Mouse (Mus musculus): Measurements from ENCODE around the gene Gm17087. TPM values are rescaled to one million over a fixed set of nuclear protein-coding genes. Genes with fewer than 3 reads are reported as not detected.

Gene Gm17087
- not detected for total RNA-seq (2021)
- long read RNA-seq, experiment 1 = 0 reads
- long read RNA-seq, experiment 2 = 0 reads

DNA sequence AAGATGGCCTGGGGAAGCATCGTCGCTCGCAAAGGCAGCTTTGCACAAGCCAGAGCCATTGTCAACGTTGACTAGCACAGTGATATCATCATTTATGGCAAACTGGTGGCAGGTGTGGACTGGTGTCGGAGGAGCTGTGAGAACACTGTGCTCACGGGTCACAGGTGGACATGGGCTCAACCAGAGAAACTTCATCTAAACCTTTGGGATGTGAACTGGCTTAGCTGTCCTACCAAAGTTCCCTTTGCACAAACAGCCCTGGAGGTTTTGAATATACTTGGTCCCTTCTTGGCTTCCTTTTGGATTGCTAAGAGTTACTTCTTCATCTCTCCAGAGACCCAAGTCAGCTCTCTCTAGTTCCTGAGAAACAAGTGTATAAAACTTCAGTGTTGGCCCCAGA, at the start of gene Gm17087:
Gm17087 (minus strand) TSS at position 101 of the 400 bp plus-strand sequence.
- DNase-seq = no peak

DNA sequence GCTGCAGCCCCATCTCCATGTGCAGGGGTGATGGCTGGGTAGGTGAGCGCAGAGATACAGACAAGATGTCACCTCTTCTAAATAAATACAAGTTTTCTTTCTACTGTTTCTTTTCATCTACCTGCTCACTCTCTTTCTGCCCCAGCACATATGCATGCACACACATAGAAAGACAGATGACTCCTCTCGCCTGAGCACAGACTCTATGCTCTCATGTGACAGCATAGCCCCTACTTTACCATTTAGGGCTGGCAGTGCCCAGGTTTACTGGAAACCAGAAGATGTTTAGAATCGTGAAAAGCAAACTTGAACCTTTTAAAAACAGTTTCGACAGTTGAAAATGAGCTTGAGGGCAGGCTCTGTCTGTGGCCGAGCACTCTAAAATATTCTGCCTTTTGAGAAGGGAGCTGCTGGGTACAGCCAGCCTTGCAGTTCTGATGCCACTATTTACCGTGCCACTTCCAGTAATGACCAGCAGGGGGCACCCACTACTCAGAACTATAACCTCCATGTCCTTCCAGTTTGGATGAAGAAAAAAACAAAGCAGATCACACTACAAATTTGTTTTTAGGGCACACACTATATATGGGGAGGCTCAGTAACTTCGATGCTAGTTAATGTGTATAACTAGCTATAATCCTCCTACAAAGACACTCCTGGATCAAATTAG, 47.3 kb upstream of the Gm17087 start:
- DNase-seq = peak; percentile 28

DNA sequence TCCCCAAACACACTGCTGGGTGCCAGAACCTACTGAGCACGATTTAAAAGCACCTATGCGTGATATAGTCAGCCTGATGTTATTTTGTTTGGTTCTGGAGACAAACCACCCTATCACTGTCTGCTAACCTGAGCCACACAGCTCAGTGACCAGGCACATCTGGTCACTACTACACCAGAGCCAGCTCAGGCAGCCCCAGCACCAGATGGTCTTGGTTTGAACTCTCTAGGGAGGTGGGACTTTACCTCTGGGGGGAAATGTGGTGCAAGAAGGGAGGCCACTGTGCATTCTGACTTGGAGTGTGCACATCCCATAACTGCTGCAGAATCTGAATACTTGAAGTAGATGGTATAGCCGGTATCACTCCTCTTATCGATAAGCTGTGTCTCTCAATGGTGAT, 45.2 kb upstream of the Gm17087 start:
- no peak for DNase-seq

DNA sequence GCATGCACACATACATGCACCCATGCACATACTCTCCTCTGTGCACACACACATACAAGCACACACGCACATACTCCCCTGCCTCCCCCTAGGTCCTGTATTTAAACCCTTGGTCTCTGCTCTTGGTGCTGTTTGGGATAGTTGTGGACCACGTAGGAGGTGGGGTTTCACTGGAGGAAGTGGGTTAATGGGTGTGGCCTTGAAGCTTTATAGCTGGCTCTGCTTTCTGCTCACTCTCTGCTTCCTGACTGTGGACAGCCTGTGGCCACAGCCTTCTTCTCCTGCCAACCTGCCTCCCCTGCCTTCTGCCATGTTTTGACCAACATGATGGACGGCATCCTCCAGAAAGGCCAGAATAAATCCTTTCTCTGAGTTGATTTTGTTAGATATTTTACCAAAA, 39.9 kb upstream of the Gm17087 start:
- no peak for DNase-seq

DNA sequence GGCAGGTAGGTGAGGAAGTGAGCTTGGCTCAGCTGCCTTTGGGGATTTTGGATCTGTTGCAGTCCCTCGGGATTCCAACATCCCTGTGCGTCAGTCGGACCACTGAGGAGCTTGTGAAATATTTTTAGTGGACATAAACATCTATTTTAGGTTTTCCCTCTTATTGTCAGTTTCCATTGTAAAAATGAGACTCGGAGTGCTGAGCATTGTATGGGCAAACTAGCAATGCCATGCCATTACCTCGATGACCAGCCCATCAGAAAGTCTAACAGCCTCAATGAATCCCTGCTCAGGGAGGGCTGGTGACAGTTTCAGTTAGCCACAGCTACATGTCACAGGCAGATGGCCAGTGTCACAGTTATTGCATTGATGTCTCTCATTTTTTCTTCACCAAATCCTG, 39.2 kb upstream of the Gm17087 start:
- no peak for DNase-seq

DNA sequence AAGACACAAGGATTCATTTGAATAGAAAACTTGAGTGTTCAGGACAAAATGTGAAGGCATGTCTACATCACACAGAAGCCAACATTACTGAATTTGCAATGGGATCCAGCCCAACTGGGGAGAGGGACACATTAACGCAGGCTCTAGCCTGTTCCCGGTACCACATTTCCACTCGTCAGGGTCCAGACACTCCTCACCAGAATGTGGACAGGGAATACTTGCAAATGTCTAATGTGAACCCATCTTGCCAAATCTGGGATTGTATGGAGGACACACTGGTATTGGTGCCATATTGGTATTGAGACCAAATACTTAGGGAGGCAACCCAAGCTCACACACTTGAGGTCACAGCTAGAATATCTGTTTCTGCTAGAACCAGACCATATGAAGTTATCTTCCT, 36.2 kb upstream of the Gm17087 start:
- DNase-seq = no peak

DNA sequence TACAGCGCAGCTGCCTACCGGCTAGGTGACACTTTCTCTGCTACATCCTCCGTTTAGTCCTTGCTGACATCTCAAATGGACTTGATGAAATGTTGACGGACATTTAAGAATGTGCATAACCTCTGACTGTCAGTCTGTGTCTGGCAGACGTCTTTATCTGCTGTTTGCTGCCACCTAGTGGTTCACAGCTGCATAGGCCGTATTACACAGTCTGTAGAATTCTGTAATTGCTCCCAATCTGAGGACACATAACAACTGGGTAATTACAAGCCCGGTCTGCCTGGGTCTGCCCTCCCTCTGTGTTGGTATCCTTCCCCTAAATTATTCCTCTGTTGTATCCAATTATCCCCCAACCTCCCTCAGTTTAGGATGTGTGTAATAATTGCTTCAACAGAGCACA, 31.0 kb upstream of the Gm17087 start:
- DNase-seq = no peak

DNA sequence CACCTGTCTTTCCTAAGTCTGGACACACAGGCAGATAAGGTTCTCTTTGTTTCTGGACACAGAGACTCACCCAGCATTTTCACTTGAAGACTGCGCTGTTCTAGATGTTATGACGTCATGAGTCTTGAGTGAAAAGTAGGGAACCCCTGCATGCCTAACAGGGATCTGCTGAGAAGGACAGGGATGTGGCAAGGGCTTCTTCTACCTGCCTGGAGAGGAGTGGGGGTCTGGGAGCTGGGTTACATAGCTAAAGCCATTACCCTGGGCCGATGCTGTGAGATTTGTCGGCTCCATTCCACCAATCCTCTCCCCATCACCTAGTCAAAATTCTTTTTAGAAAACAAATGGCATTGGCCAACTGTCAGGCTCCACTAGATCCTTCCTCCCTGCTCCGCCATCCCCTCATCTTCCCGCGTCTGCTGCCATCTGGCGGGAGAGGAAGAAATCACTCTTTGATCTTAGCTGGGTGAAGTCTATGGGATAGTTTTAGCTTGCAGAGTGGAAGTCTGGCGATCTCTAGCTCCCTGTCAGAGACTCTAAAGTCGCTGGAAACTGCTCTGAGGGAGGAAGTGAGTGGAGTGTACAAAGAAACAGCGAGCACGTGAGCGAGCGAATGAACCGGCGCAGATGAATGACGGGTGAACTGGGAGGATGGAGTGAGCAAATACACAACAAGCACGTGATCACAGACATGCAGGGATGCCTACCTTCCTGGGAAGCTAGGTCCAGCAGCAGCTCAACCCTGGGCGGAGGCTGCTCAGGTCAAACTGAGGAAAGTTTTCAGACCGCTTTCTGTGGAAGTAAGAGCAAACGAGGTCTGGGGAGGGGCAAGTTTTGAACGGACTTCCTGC, 25.9 kb upstream of the Gm17087 start:
- DNase-seq = peak; percentile 57

DNA sequence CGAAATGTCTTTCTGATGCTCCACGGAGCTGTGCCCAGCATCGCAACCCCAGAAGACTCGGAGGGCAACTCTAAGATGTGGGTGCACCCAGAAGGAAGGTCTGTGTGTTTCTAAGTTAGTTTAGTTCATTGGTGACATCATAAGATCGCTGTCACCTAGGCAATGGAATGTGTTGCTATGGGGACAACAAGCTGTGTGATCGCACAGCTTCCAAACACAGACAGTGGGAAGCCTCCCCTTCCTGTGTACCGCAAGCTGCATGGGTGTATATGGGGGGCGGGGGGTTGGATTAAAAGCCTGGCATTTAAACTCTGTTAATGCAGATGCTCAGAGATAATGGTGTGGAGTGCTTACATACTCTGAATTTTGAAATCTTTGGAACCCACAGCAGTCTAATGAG, 14.8 kb upstream of the Gm17087 start:
- no peak for DNase-seq

DNA sequence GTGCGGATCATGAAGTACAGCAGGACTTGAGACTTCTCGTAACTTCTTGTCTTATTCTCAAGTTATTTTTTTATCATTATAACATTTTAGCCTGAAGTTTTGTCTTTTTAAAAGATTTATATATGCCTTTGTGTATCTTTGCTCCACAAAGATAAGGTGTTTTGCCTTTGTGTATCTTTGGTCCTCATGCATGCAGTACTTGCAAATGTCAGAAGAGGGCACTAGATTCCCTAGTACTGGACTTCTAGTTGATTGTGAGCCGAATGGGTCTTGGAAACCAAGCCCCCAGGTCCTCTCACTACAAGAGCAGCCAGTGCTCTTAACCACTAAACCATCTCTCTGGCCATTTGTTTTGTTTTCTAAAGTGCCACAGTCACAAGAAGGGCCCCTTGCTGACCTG, 13.6 kb upstream of the Gm17087 start:
- DNase-seq = no peak

DNA sequence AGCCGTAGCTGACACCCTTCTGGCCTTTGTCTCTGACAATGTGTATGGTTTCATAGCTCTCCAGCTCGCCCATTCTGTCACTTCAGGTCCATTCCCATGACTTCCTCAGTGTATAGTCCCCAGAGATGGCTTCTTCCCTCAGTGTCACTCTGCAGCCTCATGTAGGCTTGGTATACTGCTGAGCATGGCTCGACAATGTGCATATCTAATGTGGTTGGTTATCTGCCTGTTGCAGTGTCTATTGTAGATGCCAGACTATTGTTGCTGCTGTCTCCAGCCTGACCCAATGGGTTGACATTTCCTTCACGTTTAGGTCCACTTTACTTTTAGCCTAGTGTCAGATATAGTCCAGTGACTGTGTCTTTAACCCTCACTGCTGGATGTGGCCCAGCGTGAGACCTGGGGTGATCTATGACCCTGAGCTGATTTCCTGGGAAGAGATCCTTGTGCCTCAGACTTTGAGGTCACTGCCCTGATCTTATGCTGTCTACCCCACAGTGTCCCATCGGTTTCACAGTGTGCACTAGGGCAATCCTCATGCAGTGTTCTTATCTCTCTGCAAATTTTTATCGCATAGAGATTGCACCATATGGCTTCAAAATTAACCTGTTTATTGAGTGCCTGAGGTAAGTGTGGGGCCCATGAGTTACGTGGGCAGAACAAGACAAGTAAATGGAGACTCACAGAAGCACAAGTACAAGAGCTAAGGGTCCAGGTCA, 7.0 kb upstream of the Gm17087 start:
- DNase-seq = no peak

DNA sequence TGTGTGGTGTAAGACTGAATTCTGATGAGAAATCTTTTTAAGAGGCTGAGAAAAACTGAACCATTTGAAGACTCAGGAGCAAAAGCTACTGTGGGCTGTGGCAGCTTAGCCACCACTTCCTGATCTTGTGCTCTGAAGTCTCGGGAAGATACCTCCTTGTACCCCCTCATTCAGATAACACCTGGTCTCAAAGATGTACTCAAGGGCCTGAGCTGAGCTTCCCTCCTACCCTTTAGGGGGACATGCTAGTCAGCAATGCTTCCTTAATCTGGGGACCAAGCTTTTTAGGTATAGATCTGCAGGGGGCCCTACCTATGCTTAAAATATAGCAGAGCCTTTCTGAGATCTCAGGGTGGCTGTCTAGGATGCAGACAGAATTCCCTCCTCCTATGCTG, 3.9 kb downstream of the Gm17087 start:
- DNase-seq = no peak

DNA sequence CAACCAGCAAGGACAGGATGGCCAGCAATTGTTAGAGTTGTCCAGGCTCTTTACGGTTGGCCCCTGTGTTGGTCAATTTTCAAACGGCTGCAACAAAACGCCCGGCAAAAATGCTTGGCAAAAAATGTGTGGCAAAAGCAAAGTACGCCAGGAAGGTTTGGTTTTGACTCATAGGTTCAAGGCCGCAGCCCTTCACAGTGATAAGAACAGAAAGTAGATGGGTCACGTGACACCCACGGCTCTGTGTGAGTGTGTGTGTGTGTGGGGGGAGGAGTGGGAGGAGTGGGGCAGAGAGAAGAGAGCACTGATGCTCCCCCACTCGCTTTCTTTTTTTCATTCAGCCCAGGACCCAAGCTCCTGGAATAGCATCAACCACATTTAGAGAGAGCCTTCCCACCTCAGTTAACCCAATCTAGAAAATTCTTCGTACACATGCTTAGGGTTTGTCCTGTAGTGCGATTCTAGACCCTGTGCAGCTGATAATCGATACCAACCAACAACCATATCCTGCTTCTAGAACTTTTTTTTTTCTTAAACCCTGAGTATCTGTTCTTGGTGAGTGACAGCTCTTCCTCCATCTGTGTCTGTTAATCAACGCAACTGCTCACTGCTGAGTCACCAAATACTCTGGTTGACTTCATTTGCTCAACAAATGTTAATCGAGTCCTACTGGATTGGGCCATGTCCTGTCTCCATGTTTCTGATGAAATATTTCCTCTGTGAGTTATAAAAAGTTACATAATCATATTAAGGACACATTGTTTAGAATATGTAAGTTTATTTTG, 4.5 kb downstream of the Gm17087 start:
- no peak for DNase-seq

DNA sequence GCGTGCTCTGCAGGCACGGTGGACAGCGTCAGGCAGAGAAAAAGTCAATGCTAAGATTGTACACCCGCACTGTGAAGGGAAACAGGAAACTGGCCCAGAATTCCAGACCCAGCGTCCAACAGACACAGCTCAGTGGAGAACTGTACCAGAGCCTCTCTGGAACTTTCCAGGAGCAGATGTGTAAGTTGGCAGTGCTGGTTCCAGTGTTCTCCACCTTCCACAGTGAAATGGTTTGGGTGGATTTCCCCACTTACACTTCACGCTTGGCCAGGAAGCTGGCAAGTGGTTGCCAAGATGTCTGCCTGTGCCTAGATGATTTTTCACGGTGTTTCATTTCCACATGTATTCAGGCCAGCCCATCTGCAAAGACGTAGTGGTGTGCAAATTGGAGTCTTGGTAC, 8.8 kb downstream of the Gm17087 start:
- DNase-seq = peak; percentile 18

DNA sequence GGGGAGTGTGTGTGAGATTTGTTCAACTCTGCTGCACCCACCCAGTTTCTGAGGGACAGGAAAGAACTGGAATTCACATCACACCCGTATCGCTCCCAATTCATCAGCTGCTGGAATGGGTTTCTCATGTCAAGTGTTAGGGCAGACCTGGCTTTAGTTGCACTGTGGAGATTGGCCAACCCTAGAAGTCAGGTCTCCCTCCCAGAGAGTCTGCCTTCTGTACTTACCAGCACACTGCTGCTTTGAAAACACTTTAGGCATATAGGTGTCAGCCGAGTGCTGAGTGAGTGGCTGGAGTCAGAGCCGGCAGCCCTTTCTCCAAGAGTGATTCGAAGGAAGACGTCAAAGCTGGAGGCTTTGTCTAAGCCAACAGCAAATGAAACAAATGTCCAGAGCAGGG, 10.5 kb downstream of the Gm17087 start:
- DNase-seq = no peak

DNA sequence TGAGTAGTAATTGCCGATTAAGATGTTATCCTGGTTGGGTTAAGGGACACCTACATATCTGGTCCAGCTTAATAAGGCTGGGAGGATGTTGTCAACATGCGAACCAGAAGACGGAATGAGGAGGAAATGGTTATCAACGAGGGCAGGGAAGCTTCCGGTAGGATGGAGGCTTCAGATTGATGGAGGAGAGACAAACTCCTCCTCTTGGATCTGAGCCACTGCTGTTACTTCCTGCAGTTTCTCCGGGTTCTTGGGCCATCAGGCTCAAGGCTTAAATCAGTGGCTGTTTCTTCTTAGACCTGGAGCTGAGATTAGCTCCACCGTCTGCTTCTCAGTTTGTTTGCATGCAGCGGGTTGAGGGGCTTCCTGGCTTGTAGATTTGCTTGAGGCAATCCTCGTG, 11.0 kb downstream of the Gm17087 start:
- DNase-seq = no peak

DNA sequence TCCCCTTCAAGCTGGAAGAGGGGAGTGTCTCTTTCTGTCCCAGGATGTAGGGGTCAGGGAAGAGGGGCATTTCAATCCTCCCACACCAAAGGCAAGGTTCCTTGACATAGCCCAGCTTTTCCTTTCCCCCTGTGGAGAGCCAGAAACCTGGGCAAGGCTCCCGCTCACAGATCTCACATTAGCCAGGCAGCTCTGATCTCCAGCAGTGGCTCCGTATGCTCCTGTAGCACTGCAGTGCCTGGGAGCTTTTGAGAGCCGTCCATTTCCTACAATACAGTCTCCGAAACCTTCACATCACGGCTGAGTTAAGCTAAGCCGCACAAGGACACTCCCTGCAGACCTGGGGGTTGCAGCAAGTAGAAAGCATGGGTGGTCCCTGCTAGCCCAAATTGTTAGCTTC, 12.5 kb downstream of the Gm17087 start:
- DNase-seq = no peak

DNA sequence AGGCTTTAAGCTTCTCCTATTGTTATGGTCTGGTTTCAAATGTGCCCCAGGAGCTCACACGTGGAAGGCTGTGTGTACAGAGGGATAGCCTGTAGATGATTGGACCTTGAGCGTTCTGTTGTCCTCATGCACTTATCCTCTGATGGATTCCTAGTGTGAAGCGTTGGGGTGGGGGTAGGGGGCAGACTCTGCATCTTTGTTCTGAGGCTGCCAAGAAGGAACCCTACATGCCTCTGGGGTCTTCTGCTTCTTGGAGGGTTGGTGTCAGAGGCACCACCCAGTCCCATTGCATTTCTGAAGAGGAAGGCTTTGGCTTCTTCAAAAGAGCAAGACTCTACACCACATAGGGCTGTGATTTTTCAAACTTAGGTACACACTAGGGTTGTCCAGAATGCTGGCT, 13.1 kb downstream of the Gm17087 start:
- no peak for DNase-seq

DNA sequence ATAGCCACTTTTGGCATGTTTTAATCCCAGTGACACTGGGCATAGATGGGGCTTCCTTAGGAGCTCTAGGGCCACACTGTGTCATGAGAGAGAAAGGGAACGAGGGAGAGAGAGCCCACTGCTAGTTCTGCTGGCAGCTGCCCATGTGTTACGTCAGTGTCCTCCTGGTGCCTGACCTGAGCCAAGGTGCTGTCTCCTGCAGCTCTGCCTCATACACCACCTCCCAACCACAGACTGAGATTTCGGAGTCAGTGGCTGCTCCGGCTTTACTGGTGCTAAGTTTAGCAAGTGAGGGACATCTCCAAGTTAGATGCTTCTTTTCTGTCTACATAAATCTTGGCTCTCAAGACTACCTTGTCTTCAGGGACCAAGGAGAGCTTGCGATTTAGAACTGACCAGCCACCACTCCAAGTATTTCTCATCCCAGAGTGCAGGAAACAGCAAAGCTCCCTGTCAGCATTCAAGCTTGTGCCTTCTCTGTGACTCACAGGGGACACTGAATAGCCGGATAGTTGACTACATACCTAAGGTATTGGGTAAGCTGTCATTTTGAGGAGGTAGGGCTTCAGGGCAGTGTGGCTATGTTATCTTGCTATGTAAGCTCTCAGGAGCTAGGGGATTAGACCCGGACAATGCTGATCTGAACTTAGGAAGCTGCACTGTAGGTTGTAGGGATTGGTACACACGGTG, 14.3 kb downstream of the Gm17087 start:
- peak; percentile 22 for DNase-seq

DNA sequence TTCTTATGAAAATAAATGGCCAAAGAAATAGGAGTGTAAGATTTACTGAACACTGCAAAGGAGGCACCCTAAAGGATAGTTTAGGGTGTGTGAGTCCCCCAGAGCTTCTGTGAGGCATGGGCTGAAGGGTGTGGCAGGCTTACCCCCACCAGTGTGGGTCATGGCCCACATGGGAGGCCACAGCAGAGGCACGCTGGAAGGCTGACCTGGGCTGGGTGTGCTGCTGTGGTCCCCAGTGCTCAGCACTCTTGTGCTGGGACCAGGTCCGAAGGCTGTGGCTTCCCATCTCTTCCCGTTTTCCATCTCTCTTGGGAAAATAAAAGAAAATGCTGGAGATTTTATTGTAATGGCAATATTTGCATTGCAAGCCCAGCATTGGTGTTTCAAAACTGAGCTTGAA, 15.1 kb downstream of the Gm17087 start:
- DNase-seq = no peak

DNA sequence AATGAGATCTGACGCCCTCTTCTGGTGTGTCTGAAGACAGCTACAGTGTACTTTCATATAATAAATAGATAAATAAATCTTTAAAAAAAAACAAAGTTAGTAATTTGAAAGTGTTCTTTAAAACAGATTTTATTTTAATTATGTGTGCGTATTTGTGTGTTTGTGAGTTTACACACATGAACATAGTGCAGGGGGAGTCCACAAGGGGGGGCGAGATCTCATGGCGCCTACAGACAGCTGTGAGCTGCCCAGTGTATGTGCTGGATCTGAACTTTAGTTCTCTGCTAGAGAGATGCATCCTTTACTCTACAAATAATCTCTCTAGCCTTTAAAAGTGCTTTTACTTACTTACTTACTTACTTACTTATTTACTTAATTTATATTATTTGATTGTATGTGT, 18.0 kb downstream of the Gm17087 start:
- DNase-seq = no peak

DNA sequence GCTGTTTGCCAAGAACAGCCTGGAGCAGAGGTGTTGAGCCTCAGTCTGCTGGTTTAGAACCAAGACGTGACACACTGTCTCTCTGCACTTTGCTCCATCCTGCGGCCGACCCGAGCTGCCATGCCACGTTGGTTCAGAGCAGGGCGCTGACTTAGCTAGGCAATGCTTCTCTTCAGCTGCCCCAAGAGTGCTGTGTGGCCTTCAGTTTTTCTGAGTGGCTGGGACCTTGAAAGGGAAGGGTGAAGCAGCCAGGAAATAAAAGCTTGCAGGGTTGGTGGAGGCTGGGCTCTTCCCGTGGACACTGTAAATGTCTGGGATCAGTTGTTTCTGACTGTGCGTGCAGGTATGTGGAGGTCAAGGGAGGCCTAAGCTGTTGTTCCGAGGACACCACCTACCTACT, 20.4 kb downstream of the Gm17087 start:
- no peak for DNase-seq

Data from gastrocnemius, postnatal 25 days (tissue).